Mouse (Mus musculus) testis, adult 2 months (tissue): ENCODE results near the gene Gtf2i.

Source experiments
- CTCF ChIP-seq: fragments of 200-500 bp; IDR thresholded peaks from 2 replicates; pipeline ENCODE4 v1.5.1; 2012; ENCODE audit warnings: low read depth, mild to moderate bottlenecking, inconsistent platforms, low read length, moderate library complexity; ENCODE audit not compliant: control insufficient read depth, insufficient read depth, insufficient replicate concordance
- POLR2A ChIP-seq: fragments of 200-500 bp; IDR thresholded peaks from 2 replicates; pipeline ENCODE4 v1.6.1; 2012; ENCODE audit warnings: low read depth, mild to moderate bottlenecking, inconsistent platforms, low read length, moderate library complexity; ENCODE audit not compliant: control insufficient read depth

- TF ChIP-seq CTCF, result no peak
- TF ChIP-seq POLR2A, result no peak
Observed at GRCm38 (mm10) chr5:134232111-134232510, 82.4 kb downstream of the Gtf2i start.
